In genomic region chr12:25785646-25786606, GRCm38 (mm10) we compare ENCODE assay signal across 8 mouse cellular contexts.
A peak's percentile ranks its signal among the peaks of the same experiment; 100 is the strongest.
DNase-seq lines count a peak whose midpoint lies in the region; TF ChIP-seq lines count a peak whose summit lies in the region.

No protein-coding gene starts in this region.

- peak; percentile 8 for DNase-seq in kidney, adult 18-20 months
- no peak for DNase-seq in kidney, adult 11 months
- DNase-seq in cerebellum, adult 11 months: peak; percentile 29
- peak; percentile 49 for DNase-seq in cerebellum, adult 9-11 months
- DNase-seq in lung, adult 2 months: peak; percentile 48
- no peak for DNase-seq in retina, embryonic 14.5 days (ENCODE audit: low spot score)
- DNase-seq in frontal cortex, postnatal 36 days (ENCODE audit: low spot score in 2 of 2): no peak
- DNase-seq in neural tube, embryonic 10.5 days (ENCODE audit: extremely low spot score, low spot score): no peak

- no peak for TF ChIP-seq POLR2A in lung, adult 2 months (IDR thresholded peaks at IDR 0.05; ENCODE audit: borderline replicate concordance, extremely low read depth, low read depth, low read length)

- 50% methylated on average over 18 of the region's 18 CpGs for WGBS in lung, adult 2 months

- TF ChIP-seq CTCF in lung, adult 2 months (IDR thresholded peaks at IDR 0.05; ENCODE audit: insufficient read depth, low read length): no peak

- no peaks in the 10 kb centered on the region for H3K4me1 ChIP-seq in lung, adult 2 months (ENCODE audit: control insufficient read depth, insufficient read depth, low read length)

- H3K4me3 ChIP-seq in lung, adult 2 months (replicated peaks; ENCODE audit: extremely low read depth, low read depth, low read length): no peak overlapping the region

Comparison
In these comparisons a context has a peak if more than half of its experiments do, and no peak if none do; other contexts are left out.
1. DNase-seq: peak in kidney, adult 18-20 months (single experiment), cerebellum, adult 11 months (single experiment), cerebellum, adult 9-11 months (single experiment) and lung, adult 2 months (single experiment); none in kidney, adult 11 months (single experiment), retina, embryonic 14.5 days (single experiment), frontal cortex, postnatal 36 days (0 of 2) and neural tube, embryonic 10.5 days (single experiment).